Mouse (Mus musculus): ENCODE results near the gene Gm13288.
"Not testable (repeated sequence)": the region's sequence is repeated elsewhere in the genome, so short reads cannot be mapped to it uniquely, and the experiment has no call there.

- TF ChIP-seq CTCF (IDR thresholded peaks at IDR 0.05; ENCODE audit: borderline replicate concordance, control insufficient read depth, extremely low read depth, insufficient read depth, low read length, poor library complexity); POLR2A (IDR thresholded peaks at IDR 0.05; ENCODE audit: control insufficient read depth, extremely low read depth, insufficient read depth, low read length, poor library complexity): not testable (repeated sequence)
Observed at GRCm38 (mm10) chr4:88780320-88780719, 25.0 kb upstream of the Gm13288 start.

Measured in thymus, adult 2 months (tissue).